Mouse (Mus musculus): Measurements from ENCODE around the gene Ralbp1.

The Ralbp1 gene

GRCm38 (mm10) chr17:65896016-65896415 lies 10.4 kb upstream of the Ralbp1 start:
- DNase-seq (ENCODE audit: low read depth, low spot score) = no peak

- no peak for DNase-seq (ENCODE audit: low read depth, low spot score)
These were observed 3.9 kb upstream of the Ralbp1 start for GRCm38 (mm10) chr17:65889476-65889875.

GRCm38 (mm10) chr17:65886571-65886970 lies 973 bp upstream of the Ralbp1 start:
- DNase-seq (ENCODE audit: low read depth, low spot score) = no peak

GRCm38 (mm10) chr17:65885398-65885696 lies 251 bp downstream of the Ralbp1 start:
- DNase-seq (ENCODE audit: low read depth, low spot score) = no peak

GRCm38 (mm10) chr17:65884691-65885397 lies 754 bp downstream of the Ralbp1 start:
- DNase-seq (ENCODE audit: low read depth, low spot score) = peak; percentile 98

- no peak for DNase-seq (ENCODE audit: low read depth, low spot score)
These were observed 1.4 kb downstream of the Ralbp1 start for GRCm38 (mm10) chr17:65884061-65884669.

GRCm38 (mm10) chr17:65877026-65877425 lies 8.6 kb downstream of the Ralbp1 start:
- no peak for DNase-seq (ENCODE audit: low read depth, low spot score)

GRCm38 (mm10) chr17:65873834-65874233 lies 11.8 kb downstream of the Ralbp1 start:
- DNase-seq (ENCODE audit: low read depth, low spot score) = no peak

GRCm38 (mm10) chr17:65873156-65873555 lies 12.4 kb downstream of the Ralbp1 start:
- DNase-seq (ENCODE audit: low read depth, low spot score) = no peak

GRCm38 (mm10) chr17:65872652-65873051 lies 12.9 kb downstream of the Ralbp1 start:
- no peak for DNase-seq (ENCODE audit: low read depth, low spot score)

GRCm38 (mm10) chr17:65872051-65872450 lies 13.5 kb downstream of the Ralbp1 start:
- DNase-seq (ENCODE audit: low read depth, low spot score) = no peak

GRCm38 (mm10) chr17:65871641-65872041 lies 14.0 kb downstream of the Ralbp1 start:
- no peak for DNase-seq (ENCODE audit: low read depth, low spot score)

GRCm38 (mm10) chr17:65870146-65870545 lies 15.5 kb downstream of the Ralbp1 start:
- peak; percentile 66 for DNase-seq (ENCODE audit: low read depth, low spot score)

GRCm38 (mm10) chr17:65869720-65870119 lies 15.9 kb downstream of the Ralbp1 start:
- DNase-seq (ENCODE audit: low read depth, low spot score) = no peak

GRCm38 (mm10) chr17:65867996-65868395 lies 17.6 kb downstream of the Ralbp1 start:
- no peak for DNase-seq (ENCODE audit: low read depth, low spot score)

GRCm38 (mm10) chr17:65866201-65866600 lies 19.4 kb downstream of the Ralbp1 start:
- DNase-seq (ENCODE audit: low read depth, low spot score) = no peak

GRCm38 (mm10) chr17:65865265-65865664 lies 20.3 kb downstream of the Ralbp1 start:
- no peak for DNase-seq (ENCODE audit: low read depth, low spot score)

GRCm38 (mm10) chr17:65864742-65865141 lies 20.9 kb downstream of the Ralbp1 start:
- DNase-seq (ENCODE audit: low read depth, low spot score) = peak; percentile 48

- DNase-seq (ENCODE audit: low read depth, low spot score) = no peak
These were observed 21.8 kb downstream of the Ralbp1 start for GRCm38 (mm10) chr17:65863830-65864229.

- DNase-seq (ENCODE audit: low read depth, low spot score) = no peak
These were observed 23.0 kb downstream of the Ralbp1 start for GRCm38 (mm10) chr17:65862579-65862978.

GRCm38 (mm10) chr17:65857617-65858016 lies 28.0 kb downstream of the Ralbp1 start:
- DNase-seq (ENCODE audit: low read depth, low spot score) = no peak

- DNase-seq (ENCODE audit: low read depth, low spot score) = no peak
These were observed 31.6 kb downstream of the Ralbp1 start for GRCm38 (mm10) chr17:65854006-65854405.

- DNase-seq (ENCODE audit: low read depth, low spot score) = no peak
These were observed 32.3 kb downstream of the Ralbp1 start for GRCm38 (mm10) chr17:65853326-65853725.

- DNase-seq (ENCODE audit: low read depth, low spot score) = no peak
These were observed 33.8 kb downstream of the Ralbp1 start for GRCm38 (mm10) chr17:65851749-65852148.

Data from embryo, embryonic 11.5 days (tissue).